Mouse (Mus musculus): ENCODE results near the gene Rbfox3. TPM values are rescaled to one million over a fixed set of nuclear protein-coding genes. Genes with fewer than 3 reads are reported as not detected.

Gene Rbfox3
- polyA plus RNA-seq, 1 experiment, result 163 TPM

GRCm38 (mm10) chr11:118894196-118894595 is 17.2 kb downstream of the Rbfox3 start:
- peak; percentile 60 to 65 for DNase-seq
- H3K4me1 ChIP-seq (ENCODE audit: control insufficient read depth, insufficient read depth, low read length), result peaks cover 93% of the 10 kb centered on the region
- WGBS, result 26% methylated on average over 4 of the region's 4 CpGs
- no peak overlapping the region for H3K4me3 ChIP-seq (replicated peaks; ENCODE audit: insufficient read depth, low read depth, low read length)
- H3K27me3 ChIP-seq (ENCODE audit: control insufficient read depth, insufficient read depth, low read length), result no peaks in the 10 kb centered on the region
- no peak for TF ChIP-seq CTCF (IDR thresholded peaks at IDR 0.05; ENCODE audit: borderline replicate concordance, insufficient read depth, low read depth, low read length)
- TF ChIP-seq POLR2A (IDR thresholded peaks at IDR 0.05; ENCODE audit: borderline replicate concordance, insufficient read depth, low read length), result no peak
- peak overlapping the region; percentile 92 for H3K27ac ChIP-seq (ENCODE audit: insufficient read depth, low read length)

DNA sequence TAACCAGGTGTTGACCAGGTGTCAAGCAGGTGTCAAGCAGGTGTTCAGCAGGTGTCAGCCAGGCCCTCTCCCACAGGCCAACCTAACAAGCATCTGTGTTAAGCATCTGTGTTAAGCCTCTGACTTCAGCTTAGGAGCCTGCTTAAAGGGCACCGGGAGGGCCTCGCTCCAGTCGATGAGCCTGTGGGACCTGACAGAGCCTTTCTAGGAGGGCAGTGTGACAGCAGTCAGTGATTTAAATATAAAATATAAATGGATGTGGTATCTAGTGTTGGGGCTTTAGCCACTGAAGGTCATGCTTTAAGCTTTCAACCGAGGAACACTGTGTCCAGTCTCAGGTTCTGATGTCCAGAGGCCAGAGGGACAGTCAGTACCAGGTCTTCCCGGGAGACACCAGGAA is 18.5 kb downstream of the Rbfox3 start:
- 40% methylated on average over 5 of the region's 5 CpGs for WGBS
- Histone ChIP-seq H3K4me3 (replicated peaks; ENCODE audit: insufficient read depth, low read depth, low read length) (no peak overlapping the region), H3K4me1 (ENCODE audit: control insufficient read depth, insufficient read depth, low read length) (peaks cover 90% of the 10 kb centered on the region), H3K27ac (ENCODE audit: insufficient read depth, low read length) (peak overlapping the region; percentile 92), H3K27me3 (ENCODE audit: control insufficient read depth, insufficient read depth, low read length) (no peaks in the 10 kb centered on the region)
- DNase-seq, result peak; percentile 30 to 54
- TF ChIP-seq POLR2A (IDR thresholded peaks at IDR 0.05; ENCODE audit: borderline replicate concordance, insufficient read depth, low read length) (no peak), CTCF (IDR thresholded peaks at IDR 0.05; ENCODE audit: borderline replicate concordance, insufficient read depth, low read depth, low read length) (no peak)

- DNase-seq, result peak; percentile 99
- Histone ChIP-seq H3K27ac (ENCODE audit: insufficient read depth, low read length) (peak overlapping the region; percentile 98), H3K4me1 (ENCODE audit: control insufficient read depth, insufficient read depth, low read length) (peaks cover 87% of the 10 kb centered on the region), H3K27me3 (ENCODE audit: control insufficient read depth, insufficient read depth, low read length) (no peaks in the 10 kb centered on the region), H3K4me3 (replicated peaks; ENCODE audit: insufficient read depth, low read depth, low read length) (no peak overlapping the region)
- WGBS, result 14% methylated on average over 15 of the region's 15 CpGs
- no peak for TF ChIP-seq CTCF (IDR thresholded peaks at IDR 0.05; ENCODE audit: borderline replicate concordance, insufficient read depth, low read depth, low read length)
- TF ChIP-seq POLR2A (IDR thresholded peaks at IDR 0.05; ENCODE audit: borderline replicate concordance, insufficient read depth, low read length), result peak; percentile 60; the same call in 1 of the 2 replicates
Measured at GRCm38 (mm10) chr11:118891516-118891915, 19.9 kb downstream of the Rbfox3 start.

GRCm38 (mm10) chr11:118890992-118891398 is 20.4 kb downstream of the Rbfox3 start:
- no peak for TF ChIP-seq POLR2A (IDR thresholded peaks at IDR 0.05; ENCODE audit: borderline replicate concordance, insufficient read depth, low read length)
- TF ChIP-seq CTCF (IDR thresholded peaks at IDR 0.05; ENCODE audit: borderline replicate concordance, insufficient read depth, low read depth, low read length), result no peak
- peak in 1 of 2 experiments; percentile 57 for DNase-seq
- peak overlapping the region; percentile 26 for H3K4me3 ChIP-seq (replicated peaks; ENCODE audit: insufficient read depth, low read depth, low read length)
- peaks cover 87% of the 10 kb centered on the region for H3K4me1 ChIP-seq (ENCODE audit: control insufficient read depth, insufficient read depth, low read length)
- H3K27me3 ChIP-seq (ENCODE audit: control insufficient read depth, insufficient read depth, low read length), result no peaks in the 10 kb centered on the region
- H3K27ac ChIP-seq (ENCODE audit: insufficient read depth, low read length), result peak overlapping the region; percentile 98
- 10% methylated on average over 16 of the region's 16 CpGs for WGBS

- Histone ChIP-seq H3K4me3 (replicated peaks; ENCODE audit: insufficient read depth, low read depth, low read length) (no peak overlapping the region), H3K27me3 (ENCODE audit: control insufficient read depth, insufficient read depth, low read length) (no peaks in the 10 kb centered on the region), H3K27ac (ENCODE audit: insufficient read depth, low read length) (peak overlapping the region; percentile 98), H3K4me1 (ENCODE audit: control insufficient read depth, insufficient read depth, low read length) (peaks cover 87% of the 10 kb centered on the region)
- peak in 1 of 2 experiments; percentile 43 for DNase-seq
- 31% methylated on average over 5 of the region's 5 CpGs for WGBS
- TF ChIP-seq POLR2A (IDR thresholded peaks at IDR 0.05; ENCODE audit: borderline replicate concordance, insufficient read depth, low read length) (no peak), CTCF (IDR thresholded peaks at IDR 0.05; ENCODE audit: borderline replicate concordance, insufficient read depth, low read depth, low read length) (no peak)
Measured at GRCm38 (mm10) chr11:118890474-118890873, 20.9 kb downstream of the Rbfox3 start.

GRCm38 (mm10) chr11:118889500-118889899 is 21.9 kb downstream of the Rbfox3 start:
- peak; percentile 65 to 66 for DNase-seq
- Histone ChIP-seq H3K4me3 (replicated peaks; ENCODE audit: insufficient read depth, low read depth, low read length) (no peak overlapping the region), H3K27me3 (ENCODE audit: control insufficient read depth, insufficient read depth, low read length) (no peaks in the 10 kb centered on the region), H3K4me1 (ENCODE audit: control insufficient read depth, insufficient read depth, low read length) (peaks cover 86% of the 10 kb centered on the region), H3K27ac (ENCODE audit: insufficient read depth, low read length) (peak overlapping the region; percentile 98)
- 16% methylated on average over 4 of the region's 4 CpGs for WGBS
- TF ChIP-seq POLR2A (IDR thresholded peaks at IDR 0.05; ENCODE audit: borderline replicate concordance, insufficient read depth, low read length), result no peak
- no peak for TF ChIP-seq CTCF (IDR thresholded peaks at IDR 0.05; ENCODE audit: borderline replicate concordance, insufficient read depth, low read depth, low read length)

GRCm38 (mm10) chr11:118888426-118888825 is 23.0 kb downstream of the Rbfox3 start:
- H3K27ac ChIP-seq (ENCODE audit: insufficient read depth, low read length), result peak overlapping the region; percentile 98
- peak overlapping the region; percentile 4 for H3K4me3 ChIP-seq (replicated peaks; ENCODE audit: insufficient read depth, low read depth, low read length)
- 7% methylated on average over 8 of the region's 8 CpGs for WGBS

DNA sequence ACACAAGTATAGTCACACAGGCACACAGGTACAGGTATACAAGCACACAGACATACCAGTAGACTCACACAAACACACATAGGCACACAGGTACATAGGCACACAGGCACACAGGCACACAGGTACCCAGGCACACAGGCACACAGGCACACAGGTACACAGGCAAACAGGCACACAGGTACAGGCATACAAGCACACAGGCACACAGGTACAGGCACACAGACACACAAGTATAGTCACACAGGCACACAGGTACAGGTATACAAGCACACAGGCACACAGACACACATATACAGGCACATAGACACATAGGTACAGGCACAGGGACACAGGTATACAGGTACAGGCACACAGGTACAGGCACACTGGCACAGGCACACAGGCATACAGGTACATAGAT is 24.2 kb downstream of the Rbfox3 start:
- H3K4me1 ChIP-seq (ENCODE audit: control insufficient read depth, insufficient read depth, low read length), result peaks cover 82% of the 10 kb centered on the region
- TF ChIP-seq POLR2A (IDR thresholded peaks at IDR 0.05; ENCODE audit: borderline replicate concordance, insufficient read depth, low read length) (no peak), CTCF (IDR thresholded peaks at IDR 0.05; ENCODE audit: borderline replicate concordance, insufficient read depth, low read depth, low read length) (no peak)
- no peak overlapping the region for H3K4me3 ChIP-seq (replicated peaks; ENCODE audit: insufficient read depth, low read depth, low read length)
- H3K27ac ChIP-seq (ENCODE audit: insufficient read depth, low read length), result peak overlapping the region; percentile 72
- H3K27me3 ChIP-seq (ENCODE audit: control insufficient read depth, insufficient read depth, low read length), result no peaks in the 10 kb centered on the region
- no peak for DNase-seq

More at GRCm38 (mm10) chr11:118888426-118888825, 23.0 kb downstream of the Rbfox3 start:
- Histone ChIP-seq H3K27me3 (ENCODE audit: control insufficient read depth, insufficient read depth, low read length) (no peaks in the 10 kb centered on the region), H3K4me1 (ENCODE audit: control insufficient read depth, insufficient read depth, low read length) (peaks cover 86% of the 10 kb centered on the region)
- peak in 1 of 2 experiments; percentile 61 for DNase-seq
- no peak for TF ChIP-seq POLR2A (IDR thresholded peaks at IDR 0.05; ENCODE audit: borderline replicate concordance, insufficient read depth, low read length)
- no peak for TF ChIP-seq CTCF (IDR thresholded peaks at IDR 0.05; ENCODE audit: borderline replicate concordance, insufficient read depth, low read depth, low read length)
